Mouse (Mus musculus) liver, embryonic 14.5 days (tissue): ENCODE results near the gene 1700001C02Rik. TPM values are rescaled to one million over a fixed set of nuclear protein-coding genes. Genes with fewer than 3 reads are reported as not detected.

ENCODE experiments used
- ATAC-seq: fragments of 200-750 bp; cut with Nextera tagmentation; 2 replicates; pipeline ENCODE4 v1.8.0; 2017; ENCODE audit warnings: moderate number of reproducible peaks, mild to moderate bottlenecking, moderate library complexity; ENCODE audit not compliant: insufficient read depth
- DNase-seq, 3 experiments: peaks; one replicate each; pipeline ENCODE4 v3.0.0-alpha.2; 2012 to 2013; ENCODE audit warnings: low read depth in 3 of 3, low spot score in 3 of 3
- H3K27ac ChIP-seq: fragments of 300-500 bp; sonication (generic); 2 replicates; pipeline ENCODE4 v1.5.1; 2014; ENCODE audit warnings: moderate library complexity, mild to moderate bottlenecking, control low read depth, inconsistent platforms
- H3K27me3 ChIP-seq: fragments of 300-500 bp; sonication (generic); 2 replicates; pipeline ENCODE4 v1.6.1; 2014; ENCODE audit warnings: mild to moderate bottlenecking, low read length, moderate library complexity; ENCODE audit not compliant: control insufficient read depth, insufficient read depth
- H3K36me3 ChIP-seq: fragments of 300-500 bp; sonication (generic); replicated peaks from 2 replicates; pipeline ENCODE4 v1.6.1; 2014; ENCODE audit warnings: low read depth; ENCODE audit not compliant: control insufficient read depth, insufficient read depth
- H3K4me1 ChIP-seq, 2 experiments: fragments of 200-500 bp in 1 of 2; fragments of 300-500 bp in 1 of 2; sonication (generic) in 1 of 2; replicated peaks; 2 replicates each; pipeline ENCODE4 v1.6.1; 2012 to 2014; ENCODE audit warnings: antibody characterized with exemption in 1 of 2, inconsistent platforms in 1 of 2, low read length in 1 of 2; ENCODE audit not compliant: control insufficient read depth in 2 of 2, insufficient read depth in 2 of 2
- H3K4me2 ChIP-seq: fragments of 300-500 bp; sonication (generic); 2 replicates; pipeline ENCODE4 v1.6.1; 2014; ENCODE audit warnings: low read depth, mild to moderate bottlenecking, control low read depth, moderate library complexity
- H3K4me3 ChIP-seq, 2 experiments: fragments of 200-500 bp in 1 of 2; fragments of 300-500 bp in 1 of 2; sonication (generic) in 1 of 2; 2 replicates each; pipeline ENCODE4 v1.5.1; 2012 to 2014; ENCODE audit warnings: low read depth in 2 of 2, low read length in 2 of 2, mild to moderate bottlenecking in 2 of 2, control low read depth in 1 of 2, inconsistent platforms in 1 of 2, moderate library complexity in 1 of 2; ENCODE audit not compliant: insufficient read depth in 1 of 2
- H3K9ac ChIP-seq: fragments of 300-500 bp; sonication (generic); replicated peaks from 2 replicates; pipeline ENCODE4 v1.6.1; 2014; ENCODE audit warnings: mild to moderate bottlenecking, control low read depth, moderate library complexity
- H3K9me3 ChIP-seq: fragments of 300-500 bp; sonication (generic); 2 replicates; pipeline ENCODE4 v1.6.1; 2016; ENCODE audit warnings: low read length, mixed read lengths; ENCODE audit not compliant: control insufficient read depth
- CTCF ChIP-seq: IDR thresholded peaks from 2 replicates; pipeline ENCODE4 v1.5.1; 2016; ENCODE audit warnings: antibody characterized with exemption, low read depth, control low read depth
- EP300 ChIP-seq: IDR thresholded peaks from 2 replicates; pipeline ENCODE4 v1.6.1; 2016; ENCODE audit warnings: antibody characterized with exemption, low read depth
- WGBS: fragments of 180-500 bp; shearing (Covaris S2); extraction: QIAGEN DNeasy Blood & Tissue Kit; methylation state at CpG from one replicate; pipeline ENCODE4 v1.1.7; 2014; ENCODE audit not compliant: insufficient replicate concordance; 5-methylcytosine and 5-hydroxymethylcytosine counted together
- polyA plus RNA-seq, 2 experiments: library from polyadenylated mRNA; depleted of rRNA in 1 of 2; stranded (reverse) in 1 of 2; unstranded in 1 of 2; fragments of >200 nt; fragmentation: Nextera tagmentation in 1 of 2; extraction: Ambion mirVana in 1 of 2; gene quantifications; 2 replicates each; pipeline versions ENCODE4 v1.2.1 to v1.2.3; 2012 to 2014

1700001C02Rik gene
- not detected in 2 replicates for polyA plus RNA-seq (2012; rRNA removed)
- not detected in 2 replicates for polyA plus RNA-seq (2014; fragmentation: Nextera tagmentation; extraction: Ambion mirVana)

DNA sequence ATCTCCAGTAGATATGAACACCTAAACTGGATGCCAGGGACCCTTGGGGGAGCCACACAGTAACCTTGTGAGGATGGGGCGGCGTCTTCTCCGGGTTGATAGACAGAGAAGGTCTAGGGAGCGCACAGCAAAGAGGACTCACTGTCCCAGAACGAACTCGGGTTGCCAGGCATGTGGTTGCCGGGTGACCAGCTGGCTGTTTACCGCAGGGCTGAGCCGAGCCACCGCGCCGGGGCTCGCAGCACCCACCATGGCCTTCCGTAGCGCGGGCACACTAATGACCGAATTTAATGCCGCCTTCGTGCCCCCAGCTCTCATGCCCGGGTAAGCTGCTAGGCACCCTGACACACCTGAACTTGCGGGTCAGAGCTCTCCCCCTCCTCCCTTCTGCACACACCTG, at the start of gene 1700001C02Rik:
Gene 1700001C02Rik (plus strand): TSS at position 187 of the 400 bp plus-strand sequence.
- 18% methylated on average over 21 of the region's 21 CpGs for WGBS
- no peak within 1 kb of the TSS for H3K9ac ChIP-seq
- H3K4me3 ChIP-seq = no peak within 1 kb of the TSS
- no peak within 1 kb of the TSS for H3K4me2 ChIP-seq
- ATAC-seq = no peak
- no peaks in the 10 kb centered on the region for H3K36me3 ChIP-seq
- TF ChIP-seq EP300 (no peak), CTCF (no peak)
- DNase-seq = no peak
- no peaks in the 10 kb centered on the region for H3K9me3 ChIP-seq
- no peaks in the 10 kb centered on the region for H3K4me1 ChIP-seq
- no peak within 1 kb of the TSS for H3K27ac ChIP-seq
- H3K27me3 ChIP-seq = peaks cover 10% of the 10 kb centered on the region

- DNase-seq (no peak), ATAC-seq (no peak)
- no peak overlapping the region for H3K9ac ChIP-seq
- H3K36me3 ChIP-seq = no peaks in the 10 kb centered on the region
- H3K9me3 ChIP-seq = no peaks in the 10 kb centered on the region
- WGBS = 48% methylated on average over 5 of the region's 5 CpGs
- no peak overlapping the region for H3K4me3 ChIP-seq
- H3K4me1 ChIP-seq = no peaks in the 10 kb centered on the region
- no peak overlapping the region for H3K4me2 ChIP-seq
- TF ChIP-seq CTCF = no peak
- no peak overlapping the region for H3K27ac ChIP-seq
- H3K27me3 ChIP-seq = no peaks in the 10 kb centered on the region
Measured at GRCm38 (mm10) chr5:30416665-30417064, 49.2 kb upstream of the 1700001C02Rik start.

GRCm38 (mm10) chr5:30423121-30423520, 42.7 kb upstream of the 1700001C02Rik start:
- TF ChIP-seq CTCF (no peak), EP300 (no peak)
- no peaks in the 10 kb centered on the region for H3K36me3 ChIP-seq
- no peak overlapping the region for H3K9ac ChIP-seq
- no peak for ATAC-seq
- no peak overlapping the region for H3K4me2 ChIP-seq
- no peak overlapping the region for H3K4me3 ChIP-seq
- H3K27ac ChIP-seq = no peak overlapping the region
- no peaks in the 10 kb centered on the region for H3K27me3 ChIP-seq
- H3K4me1 ChIP-seq = no peaks in the 10 kb centered on the region
- 56% methylated on average over 4 of the region's 4 CpGs for WGBS
- DNase-seq = no peak
- no peaks in the 10 kb centered on the region for H3K9me3 ChIP-seq

GRCm38 (mm10) chr5:30423572-30424244, 42.1 kb upstream of the 1700001C02Rik start:
- no peaks in the 10 kb centered on the region for H3K4me1 ChIP-seq
- no peak overlapping the region for H3K4me2 ChIP-seq
- no peak overlapping the region for H3K9ac ChIP-seq
- H3K36me3 ChIP-seq = no peaks in the 10 kb centered on the region
- no peaks in the 10 kb centered on the region for H3K27me3 ChIP-seq
- TF ChIP-seq EP300 = no peak
- TF ChIP-seq CTCF = peak; percentile 68
- ATAC-seq (no peak), DNase-seq (peak in 2 of 3 experiments; percentile 4)
- H3K27ac ChIP-seq = no peak overlapping the region
- no peaks in the 10 kb centered on the region for H3K9me3 ChIP-seq
- no peak overlapping the region for H3K4me3 ChIP-seq
- 18% methylated on average over 8 of the region's 8 CpGs for WGBS

GRCm38 (mm10) chr5:30427406-30427805, 38.4 kb upstream of the 1700001C02Rik start:
- DNase-seq = no peak
- H3K4me1 ChIP-seq = no peaks in the 10 kb centered on the region
- H3K9ac ChIP-seq = no peak overlapping the region
- no peak overlapping the region for H3K4me2 ChIP-seq
- H3K27me3 ChIP-seq = no peaks in the 10 kb centered on the region
- H3K36me3 ChIP-seq = no peaks in the 10 kb centered on the region
- WGBS = 71% methylated on average over 6 of the region's 6 CpGs
- H3K4me3 ChIP-seq = no peak overlapping the region
- ATAC-seq = no peak
- no peak overlapping the region for H3K27ac ChIP-seq
- no peaks in the 10 kb centered on the region for H3K9me3 ChIP-seq
- TF ChIP-seq CTCF (no peak), EP300 (no peak)
